Mouse (Mus musculus): Measurements from ENCODE around the gene Mef2b.

DNA sequence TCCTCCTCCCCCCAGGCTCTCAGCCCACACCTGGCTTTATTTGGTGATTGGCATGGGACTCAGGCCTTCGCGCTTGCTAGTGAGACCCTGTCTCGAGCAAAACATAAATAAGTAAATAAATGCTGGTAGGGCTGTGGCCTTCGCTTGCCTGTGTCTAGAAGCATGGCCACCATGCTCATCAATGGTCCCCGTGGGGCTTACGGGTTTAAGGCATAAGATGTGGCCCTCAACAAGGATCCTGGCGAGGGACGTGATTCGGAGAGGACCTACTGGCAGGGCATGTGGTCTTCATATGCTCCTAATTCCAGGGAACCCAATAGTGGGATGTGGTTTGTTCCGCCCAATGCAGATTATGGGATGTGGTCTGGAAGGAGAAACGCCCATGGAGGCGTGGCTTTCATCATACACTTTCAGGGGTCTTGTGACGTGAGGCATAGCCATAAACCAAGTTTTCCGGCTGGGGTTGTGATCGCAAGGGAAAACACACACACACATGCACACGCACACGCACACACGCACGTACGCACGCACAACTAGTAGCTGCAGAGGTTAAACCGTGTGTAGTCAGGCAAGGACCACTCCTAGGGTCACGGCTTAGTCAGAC, 28.2 kb upstream of the Mef2b start:
- TF ChIP-seq POLR2A (IDR thresholded peaks at IDR 0.05; ENCODE audit: low read depth, low read length) (no peak), CTCF (conservative IDR thresholded peaks at IDR 0.05; ENCODE audit: insufficient read depth, insufficient read length, low read depth, low read length) (no peak)
